Mouse (Mus musculus): ENCODE results near the gene Vtcn1.

GRCm38 (mm10) chr3:100911026-100911425 lies 85.8 kb downstream of the Vtcn1 start:
- no peak for TF ChIP-seq POLR2A (IDR thresholded peaks at IDR 0.05; ENCODE audit: borderline replicate concordance, extremely low read depth, low read depth, low read length)
- TF ChIP-seq CTCF (IDR thresholded peaks at IDR 0.05; ENCODE audit: insufficient read depth, low read length): no peak
